Mouse (Mus musculus): ENCODE results near the gene Cmtm2b. TPM values are rescaled to one million over a fixed set of nuclear protein-coding genes. Genes with fewer than 3 reads are reported as not detected.
A peak's percentile ranks its signal among the peaks of the same experiment; 100 is the strongest.
"Not testable (repeated sequence)": the region's sequence is repeated elsewhere in the genome, so short reads cannot be mapped to it uniquely, and the experiment has no call there.

Gene Cmtm2b
- total RNA-seq (2018; cell fraction: chromatin; rRNA removed), result not detected
- total RNA-seq (2018; cell fraction: cytosol; rRNA removed), result not detected
- not detected for total RNA-seq (2018; cell fraction: nucleus; rRNA removed)
- not detected in 3 replicates for polyA plus RNA-seq (2018)

GRCm38 (mm10) chr8:104321930-104322329 is at the start of gene Cmtm2b:
TSS of gene Cmtm2b (plus strand) at chr8:104322230.
- not testable (repeated sequence) for H3K27ac ChIP-seq; H3K79me2 ChIP-seq (ENCODE audit: inconsistent target); H3K4me3 ChIP-seq (ENCODE audit: inconsistent target); H3K36me3 ChIP-seq (ENCODE audit: inconsistent target)
- WGBS (ENCODE audit: missing documents), result 87% methylated on average over 8 of the region's 12 CpGs

- not testable (repeated sequence) for H3K4me3 ChIP-seq (ENCODE audit: inconsistent target); H3K27ac ChIP-seq; H3K36me3 ChIP-seq (ENCODE audit: inconsistent target); H3K79me2 ChIP-seq (ENCODE audit: inconsistent target)
- WGBS (ENCODE audit: missing documents), result 72% methylated on average over 6 of the region's 12 CpGs
Measured at GRCm38 (mm10) chr8:104293081-104293480, 28.9 kb upstream of the Cmtm2b start, which contains the start of gene Cmtm2a. TSS of gene Cmtm2a (minus strand) at chr8:104293181.

- 89% methylated on average over 1 of the region's 1 CpGs for WGBS (ENCODE audit: missing documents)
- H3K4me3 ChIP-seq (ENCODE audit: inconsistent target), result no peak overlapping the region
- H3K36me3 ChIP-seq (ENCODE audit: inconsistent target), result no peaks in the 10 kb centered on the region
- H3K79me2 ChIP-seq (ENCODE audit: inconsistent target), result no peaks in the 10 kb centered on the region
- H3K27ac ChIP-seq, result no peak overlapping the region
Measured at GRCm38 (mm10) chr8:104294396-104294795, 27.6 kb upstream of the Cmtm2b start.

GRCm38 (mm10) chr8:104301577-104301976 is 20.5 kb upstream of the Cmtm2b start:
- H3K79me2 ChIP-seq (ENCODE audit: inconsistent target); H3K27ac ChIP-seq; H3K36me3 ChIP-seq (ENCODE audit: inconsistent target); H3K4me3 ChIP-seq (ENCODE audit: inconsistent target): not testable (repeated sequence)
- WGBS (ENCODE audit: missing documents), result 63% methylated on average over 3 of the region's 3 CpGs

GRCm38 (mm10) chr8:104302536-104302935 is 19.5 kb upstream of the Cmtm2b start:
- H3K27ac ChIP-seq; H3K4me3 ChIP-seq (ENCODE audit: inconsistent target); H3K36me3 ChIP-seq (ENCODE audit: inconsistent target); H3K79me2 ChIP-seq (ENCODE audit: inconsistent target): not testable (repeated sequence)
- WGBS (ENCODE audit: missing documents), result 92% methylated on average over 3 of the region's 4 CpGs

- no peaks in the 10 kb centered on the region for H3K36me3 ChIP-seq (ENCODE audit: inconsistent target)
- H3K79me2 ChIP-seq (ENCODE audit: inconsistent target), result no peaks in the 10 kb centered on the region
- WGBS (ENCODE audit: missing documents), result 64% methylated on average over 9 of the region's 11 CpGs
- no peak overlapping the region for H3K4me3 ChIP-seq (ENCODE audit: inconsistent target)
- no peak overlapping the region for H3K27ac ChIP-seq
Measured at GRCm38 (mm10) chr8:104304962-104305361, 17.1 kb upstream of the Cmtm2b start.

GRCm38 (mm10) chr8:104308341-104308740 is 13.7 kb upstream of the Cmtm2b start:
- not testable (repeated sequence) for H3K27ac ChIP-seq; H3K36me3 ChIP-seq (ENCODE audit: inconsistent target); H3K79me2 ChIP-seq (ENCODE audit: inconsistent target); H3K4me3 ChIP-seq (ENCODE audit: inconsistent target)
- 56% methylated on average over 6 of the region's 6 CpGs for WGBS (ENCODE audit: missing documents)

GRCm38 (mm10) chr8:104309441-104310155 is 12.4 kb upstream of the Cmtm2b start, which contains the start of the genes Gm45711 and Cmtm1:
TSS of gene Gm45711 (minus strand) at chr8:104310081.
TSS of gene Cmtm1 (minus strand) at chr8:104310145.
- H3K4me3 ChIP-seq (ENCODE audit: inconsistent target); H3K36me3 ChIP-seq (ENCODE audit: inconsistent target); H3K79me2 ChIP-seq (ENCODE audit: inconsistent target); H3K27ac ChIP-seq: not testable (repeated sequence)
- 89% methylated on average over 31 of the region's 36 CpGs for WGBS (ENCODE audit: missing documents)

- H3K4me3 ChIP-seq (ENCODE audit: inconsistent target); H3K27ac ChIP-seq; H3K79me2 ChIP-seq (ENCODE audit: inconsistent target); H3K36me3 ChIP-seq (ENCODE audit: inconsistent target): not testable (repeated sequence)
- WGBS (ENCODE audit: missing documents), result 67% methylated on average over 3 of the region's 3 CpGs
Measured at GRCm38 (mm10) chr8:104312023-104312422, 10.0 kb upstream of the Cmtm2b start.

- no peak overlapping the region for H3K27ac ChIP-seq
- H3K79me2 ChIP-seq (ENCODE audit: inconsistent target), result no peaks in the 10 kb centered on the region
- no peak overlapping the region for H3K4me3 ChIP-seq (ENCODE audit: inconsistent target)
- no peaks in the 10 kb centered on the region for H3K36me3 ChIP-seq (ENCODE audit: inconsistent target)
- WGBS (ENCODE audit: missing documents), result 68% methylated on average over 4 of the region's 4 CpGs
Measured at GRCm38 (mm10) chr8:104313311-104313710, 8.7 kb upstream of the Cmtm2b start.

- H3K27ac ChIP-seq; H3K36me3 ChIP-seq (ENCODE audit: inconsistent target); H3K79me2 ChIP-seq (ENCODE audit: inconsistent target); H3K4me3 ChIP-seq (ENCODE audit: inconsistent target): not testable (repeated sequence)
- WGBS (ENCODE audit: missing documents), result 89% methylated on average over 7 of the region's 11 CpGs
Measured at GRCm38 (mm10) chr8:104321267-104321666, 763 bp upstream of the Cmtm2b start, which contains the start of gene Gm11020. TSS of gene Gm11020 (plus strand) at chr8:104321567.

- peak overlapping the region; percentile 76 for H3K27ac ChIP-seq
- no peaks in the 10 kb centered on the region for H3K36me3 ChIP-seq (ENCODE audit: inconsistent target)
- no peak overlapping the region for H3K4me3 ChIP-seq (ENCODE audit: inconsistent target)
- H3K79me2 ChIP-seq (ENCODE audit: inconsistent target), result no peaks in the 10 kb centered on the region
- WGBS (ENCODE audit: missing documents), result 78% methylated on average over 4 of the region's 5 CpGs
Measured at GRCm38 (mm10) chr8:104332665-104333631, 10.9 kb downstream of the Cmtm2b start.

GRCm38 (mm10) chr8:104333786-104334185 is 11.8 kb downstream of the Cmtm2b start:
- Histone ChIP-seq H3K27ac (peak overlapping the region; percentile 76), H3K4me3 (ENCODE audit: inconsistent target) (no peak overlapping the region), H3K36me3 (ENCODE audit: inconsistent target) (no peaks in the 10 kb centered on the region), H3K79me2 (ENCODE audit: inconsistent target) (no peaks in the 10 kb centered on the region)
- WGBS (ENCODE audit: missing documents), result 11% methylated on average over 5 of the region's 5 CpGs

GRCm38 (mm10) chr8:104334196-104334595 is 12.2 kb downstream of the Cmtm2b start:
- Histone ChIP-seq H3K36me3 (ENCODE audit: inconsistent target) (no peaks in the 10 kb centered on the region), H3K27ac (peak overlapping the region; percentile 76), H3K4me3 (ENCODE audit: inconsistent target) (no peak overlapping the region), H3K79me2 (ENCODE audit: inconsistent target) (no peaks in the 10 kb centered on the region)
- no CpG with 5 or more reads among the region's 1 CpGs for WGBS (ENCODE audit: missing documents)

- Histone ChIP-seq H3K27ac (no peak overlapping the region), H3K4me3 (ENCODE audit: inconsistent target) (no peak overlapping the region), H3K36me3 (ENCODE audit: inconsistent target) (no peaks in the 10 kb centered on the region), H3K79me2 (ENCODE audit: inconsistent target) (peaks cover 10% of the 10 kb centered on the region)
- 83% methylated on average over 1 of the region's 1 CpGs for WGBS (ENCODE audit: missing documents)
Measured at GRCm38 (mm10) chr8:104336806-104337205, 14.8 kb downstream of the Cmtm2b start.

Measured in macrophage (primary cell).